In genomic region chrX:145272209-145272608, GRCm38 (mm10) we compare ENCODE assay signal across 24 mouse cellular contexts.
"Had no signal": no experiment of that assay in that cellular context is flagged by ENCODE, and none has a peak within 500 bp of the region (broad histone marks: within the 10 kb centered on the region; RNA-seq: fewer than 3 reads in every experiment).

No protein-coding gene starts in this region.

- H3K4me2 ChIP-seq: forebrain, embryonic 15.5 days; heart, embryonic 11.5 days; heart, embryonic 13.5 days; heart, embryonic 15.5 days; hindbrain, embryonic 14.5 days; intestine, embryonic 15.5 days; limb, embryonic 12.5 days had no signal

- H3K9ac ChIP-seq: forebrain, embryonic 15.5 days; forebrain, postnatal 0 days; heart, embryonic 13.5 days; heart, embryonic 15.5 days; hindbrain, embryonic 14.5 days; intestine, embryonic 15.5 days; limb, embryonic 12.5 days had no signal

- H3K27ac ChIP-seq: forebrain, embryonic 15.5 days; heart, adult 2 months; heart, embryonic 13.5 days; heart, embryonic 15.5 days; hindbrain, embryonic 14.5 days; intestine, embryonic 15.5 days; layer of hippocampus, adult 2 months; left cerebral cortex, adult 2 months; limb, embryonic 10.5 days; limb, embryonic 12.5 days had no signal

- ATAC-seq: forebrain, embryonic 15.5 days; hindbrain, embryonic 16.5 days; inflammation-experienced regulatory T-cells, adult 6 months; intestine, embryonic 15.5 days; intestine, postnatal 0 days had no signal

- H3K27me3 ChIP-seq: forebrain, embryonic 15.5 days; heart, embryonic 13.5 days; heart, embryonic 15.5 days; intestine, embryonic 15.5 days; limb, embryonic 12.5 days had no signal

- H3K4me1 ChIP-seq: forebrain, embryonic 15.5 days; heart, embryonic 13.5 days; heart, embryonic 15.5 days; intestine, embryonic 15.5 days; limb, embryonic 10.5 days; limb, embryonic 12.5 days had no signal

- DNase-seq: gastrocnemius, postnatal 14 days; gastrocnemius, postnatal 36 days; heart, adult 11 months; heart, adult 2 months; heart, postnatal 36 days; kidney, adult 18-20 months; kidney, adult 8-10 months; kidney, postnatal 10 days; kidney, postnatal 25 days; kidney, postnatal 4 days had no signal

- H3K4me3 ChIP-seq: forebrain, embryonic 15.5 days; heart, adult 2 months; heart, embryonic 13.5 days; heart, embryonic 15.5 days; intestine, embryonic 15.5 days; layer of hippocampus, adult 2 months; left cerebral cortex, adult 2 months; limb, embryonic 10.5 days; limb, embryonic 12.5 days had no signal

- H3K9me3 ChIP-seq: forebrain, embryonic 15.5 days; heart, embryonic 13.5 days; heart, embryonic 15.5 days; intestine, embryonic 15.5 days; limb, embryonic 10.5 days; limb, embryonic 12.5 days had no signal

- H3K36me3 ChIP-seq: forebrain, embryonic 15.5 days; heart, embryonic 13.5 days; heart, embryonic 15.5 days; intestine, embryonic 15.5 days; limb, embryonic 10.5 days; limb, embryonic 12.5 days had no signal
